Mouse (Mus musculus): Measurements from ENCODE around the gene Dync1li2.

The Dync1li2 gene

DNA sequence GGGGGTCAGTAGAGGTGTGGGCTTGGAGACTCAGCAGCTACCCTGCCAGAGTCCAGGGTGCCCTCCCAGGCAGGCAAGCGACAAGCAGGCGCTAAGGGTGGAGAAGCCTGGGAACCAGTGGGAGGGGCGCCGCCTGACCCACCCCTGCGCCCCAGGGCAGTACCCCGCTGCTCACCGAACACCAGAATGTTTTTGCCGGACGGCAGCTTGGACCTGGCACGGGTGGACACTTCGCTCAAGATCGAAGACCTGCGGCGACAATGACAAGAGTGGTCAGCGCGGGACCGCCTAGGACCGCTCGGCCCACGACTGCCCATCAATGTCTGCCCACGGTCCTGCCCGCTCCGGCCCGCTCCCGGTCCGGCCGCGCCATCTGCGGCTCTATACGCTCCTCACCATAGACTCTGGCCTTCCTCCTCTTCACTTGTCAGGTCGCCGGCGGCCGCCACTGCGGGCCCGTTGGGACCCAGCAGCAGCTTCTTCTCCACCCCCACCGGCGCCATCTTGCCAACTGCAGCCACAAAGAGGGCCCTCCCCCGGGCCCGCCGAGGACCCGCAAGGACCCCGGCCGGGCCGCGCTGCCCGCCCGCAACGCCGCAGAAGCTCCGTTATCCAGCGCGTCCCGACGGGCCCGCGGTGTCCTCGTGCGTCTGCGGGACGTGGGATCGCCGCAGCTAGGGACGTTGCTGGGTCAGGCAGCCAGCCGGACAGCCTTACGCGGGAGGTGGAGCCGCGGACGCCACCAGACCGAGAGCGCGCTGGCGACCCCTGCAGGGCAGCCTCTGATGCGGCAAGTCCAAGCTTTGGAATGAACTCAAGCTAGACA, at the start of gene Dync1li2:
TSS of gene Dync1li2 (minus strand) at position 749 of the 826 bp plus-strand sequence.
- peak; percentile 84 for DNase-seq (ENCODE audit: low read depth, low spot score)

DNA sequence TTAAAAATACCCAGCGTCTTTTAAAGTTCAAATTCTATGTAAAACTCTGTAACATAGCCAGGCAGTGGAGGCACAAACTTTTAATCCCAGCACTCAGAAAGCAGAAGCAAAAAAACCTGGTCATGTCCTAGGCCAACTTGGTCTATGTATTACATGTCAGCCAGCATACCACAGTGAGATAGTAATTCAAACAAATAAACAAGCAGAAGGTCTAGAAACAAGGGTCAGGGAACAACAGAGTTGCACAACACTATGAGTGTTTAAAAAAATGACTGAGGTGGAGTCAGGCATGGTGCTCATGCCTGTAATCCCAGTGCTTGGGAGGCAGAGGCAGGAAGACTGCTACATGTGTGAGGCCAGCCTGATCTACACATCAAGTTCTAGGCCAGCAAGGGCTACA, 36.2 kb upstream of the Dync1li2 start:
- DNase-seq (ENCODE audit: low read depth, low spot score): no peak

- DNase-seq (ENCODE audit: low read depth, low spot score): no peak
Observed at GRCm38 (mm10) chr8:104472465-104472864, 29.6 kb upstream of the Dync1li2 start.

- DNase-seq (ENCODE audit: low read depth, low spot score): no peak
Observed at GRCm38 (mm10) chr8:104467463-104467862, 24.6 kb upstream of the Dync1li2 start.

- DNase-seq (ENCODE audit: low read depth, low spot score): no peak
Observed at GRCm38 (mm10) chr8:104452177-104452576, 9.3 kb upstream of the Dync1li2 start.

- DNase-seq (ENCODE audit: low read depth, low spot score): no peak
Observed at GRCm38 (mm10) chr8:104448796-104449195, 5.9 kb upstream of the Dync1li2 start.

DNA sequence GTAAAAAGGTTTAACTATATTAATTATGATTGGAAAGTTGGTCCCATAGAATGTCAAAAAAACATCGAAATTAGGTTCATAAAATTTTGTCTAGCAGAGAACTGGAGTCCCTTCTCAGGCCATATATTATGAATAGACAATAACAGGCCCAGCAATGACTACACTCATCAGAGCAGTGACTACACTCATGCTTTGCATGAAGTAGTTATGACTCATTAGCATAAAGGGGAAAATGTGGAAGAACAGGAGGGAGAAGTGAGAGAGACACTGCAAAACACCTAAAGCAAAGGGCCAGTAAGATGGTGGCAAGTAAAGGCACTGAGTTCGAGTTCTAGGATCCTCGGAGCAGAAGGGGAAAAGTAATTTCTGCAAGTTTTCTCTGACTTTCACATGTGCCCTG, 3.2 kb upstream of the Dync1li2 start:
- no peak for DNase-seq (ENCODE audit: low read depth, low spot score)

GRCm38 (mm10) chr8:104445248-104445647, 2.4 kb upstream of the Dync1li2 start:
- no peak for DNase-seq (ENCODE audit: low read depth, low spot score)

- DNase-seq (ENCODE audit: low read depth, low spot score): no peak
Observed at GRCm38 (mm10) chr8:104443125-104443679, 355 bp upstream of the Dync1li2 start.

GRCm38 (mm10) chr8:104441613-104442012, 1.2 kb downstream of the Dync1li2 start:
- DNase-seq (ENCODE audit: low read depth, low spot score): no peak

DNA sequence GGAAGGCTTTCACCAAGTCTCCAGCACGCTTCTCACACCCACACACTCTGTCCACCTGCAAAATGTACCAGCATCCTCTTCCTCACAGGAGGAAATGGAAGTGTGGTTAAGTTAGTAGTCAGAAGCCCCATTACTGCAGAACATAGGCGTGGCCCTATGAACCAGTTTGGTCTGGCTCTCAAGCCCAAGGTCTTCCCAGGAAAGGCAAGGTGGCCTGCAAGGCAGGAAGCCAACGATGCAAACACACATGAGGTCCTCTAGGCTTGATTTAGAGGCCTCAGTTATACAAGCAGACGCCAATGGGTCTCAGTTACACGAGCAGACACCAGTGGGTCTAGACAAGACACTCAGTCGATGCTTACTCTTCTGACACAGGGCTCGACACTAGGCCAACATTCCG, 3.4 kb downstream of the Dync1li2 start:
- DNase-seq (ENCODE audit: low read depth, low spot score): no peak

DNA sequence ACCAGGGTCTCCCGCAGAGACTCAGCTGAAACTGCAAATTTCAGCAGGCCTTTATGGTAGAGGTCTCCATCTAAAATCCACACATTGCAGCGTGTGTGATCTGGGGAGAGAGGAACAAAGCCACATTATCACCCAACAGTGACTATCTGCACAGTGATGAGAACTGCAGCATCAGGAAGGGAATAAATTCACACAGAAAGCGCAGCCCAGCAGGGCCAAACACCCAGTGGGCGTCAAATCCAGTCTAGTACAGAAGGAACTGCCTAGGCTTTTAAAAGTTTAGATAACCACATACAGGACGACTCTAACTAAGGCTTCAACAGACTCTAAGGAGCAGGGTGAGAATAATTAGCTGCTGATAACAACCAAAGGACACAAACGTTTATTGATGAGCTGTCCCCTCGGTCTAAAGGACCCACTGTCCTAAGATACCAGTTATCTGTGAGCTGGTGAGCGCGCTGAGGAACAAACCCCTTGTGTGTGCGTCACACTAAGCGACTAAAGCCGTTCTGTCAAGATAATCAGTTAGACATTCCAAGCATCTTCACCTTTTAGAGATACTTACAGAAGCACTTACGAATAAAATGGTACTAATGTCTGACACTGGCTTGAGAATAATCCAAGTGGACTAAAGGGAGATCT, 5.2 kb downstream of the Dync1li2 start:
- DNase-seq (ENCODE audit: low read depth, low spot score): no peak

- DNase-seq (ENCODE audit: low read depth, low spot score): no peak
Observed at GRCm38 (mm10) chr8:104436591-104436990, 6.3 kb downstream of the Dync1li2 start.

DNA sequence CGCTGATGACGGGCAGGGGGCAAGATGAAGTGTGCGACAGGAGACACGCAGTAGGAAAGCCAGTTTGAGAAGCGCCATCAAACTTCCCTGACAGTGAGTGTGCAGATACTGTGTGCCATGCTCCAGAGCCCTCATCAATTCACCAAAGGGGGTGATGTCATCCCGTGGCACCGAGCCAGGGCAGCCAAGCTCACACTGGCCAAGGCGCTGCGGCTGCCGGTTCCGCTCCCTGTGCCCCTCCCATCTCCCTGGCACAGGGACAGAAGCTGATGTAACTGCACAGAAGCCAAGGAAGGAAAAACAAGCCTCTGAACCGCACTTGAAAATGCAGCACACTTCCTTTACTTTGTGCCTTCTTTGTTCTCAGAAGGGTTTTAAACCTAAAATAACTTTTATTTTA, 6.8 kb downstream of the Dync1li2 start:
- DNase-seq (ENCODE audit: low read depth, low spot score): peak; percentile 77

DNA sequence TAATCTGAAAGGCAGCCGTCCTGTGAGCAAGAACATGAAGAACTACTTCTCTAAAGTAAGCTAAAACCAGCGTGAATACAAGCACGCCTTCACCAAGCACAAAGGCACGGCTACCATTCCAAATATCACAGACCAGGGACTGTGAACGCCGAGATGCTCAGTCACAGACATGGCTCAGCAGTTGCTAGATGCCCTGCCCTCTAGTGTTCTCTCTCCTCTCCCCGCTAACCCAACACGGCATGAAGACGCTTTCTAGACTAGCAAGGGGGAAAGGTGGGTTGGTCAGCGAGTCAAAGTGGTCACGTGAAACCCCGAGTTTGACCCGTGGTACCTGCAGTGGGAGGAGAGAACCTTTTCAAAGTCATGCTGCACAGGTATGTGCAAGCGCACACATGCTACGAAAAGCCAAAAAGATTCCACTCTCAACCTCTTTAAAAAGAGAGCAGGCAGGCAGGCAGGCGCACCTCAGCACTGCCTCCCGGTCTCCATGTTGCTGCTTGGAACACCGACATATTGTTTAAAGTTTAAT, 8.0 kb downstream of the Dync1li2 start:
- DNase-seq (ENCODE audit: low read depth, low spot score): no peak

- DNase-seq (ENCODE audit: low read depth, low spot score): no peak
Observed at GRCm38 (mm10) chr8:104434275-104434674, 8.6 kb downstream of the Dync1li2 start.

DNA sequence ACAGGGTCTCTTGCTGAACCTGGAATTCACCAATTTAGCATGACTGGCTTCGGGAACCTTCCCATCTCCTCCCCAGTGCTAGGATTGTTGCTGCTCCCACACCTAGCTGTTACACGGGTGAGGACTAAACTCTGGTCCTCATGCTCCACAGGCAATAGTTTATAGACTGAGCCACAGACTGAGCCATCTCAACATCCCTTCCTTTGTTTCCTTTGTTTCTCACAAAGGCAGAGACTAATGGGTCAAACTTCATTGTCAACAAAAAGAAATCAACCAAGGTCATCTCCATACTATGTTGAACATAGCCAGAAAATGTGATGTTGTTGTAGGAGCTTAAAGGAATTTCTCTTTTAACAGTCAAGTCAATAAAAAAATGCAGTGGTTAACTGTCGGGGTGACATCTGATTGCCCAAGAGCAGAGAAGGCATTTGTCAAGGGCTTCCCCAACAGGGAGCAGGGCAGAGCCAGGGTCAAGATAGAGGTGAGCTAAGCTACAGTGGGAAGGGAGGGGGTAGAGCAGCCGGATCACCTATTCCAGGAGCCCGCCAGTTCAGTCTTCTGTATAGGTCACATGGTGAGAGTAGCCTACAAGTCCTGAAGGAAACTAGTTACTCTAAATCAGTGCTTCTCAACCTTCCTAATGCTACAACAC, 9.5 kb downstream of the Dync1li2 start:
- DNase-seq (ENCODE audit: low read depth, low spot score): no peak

DNA sequence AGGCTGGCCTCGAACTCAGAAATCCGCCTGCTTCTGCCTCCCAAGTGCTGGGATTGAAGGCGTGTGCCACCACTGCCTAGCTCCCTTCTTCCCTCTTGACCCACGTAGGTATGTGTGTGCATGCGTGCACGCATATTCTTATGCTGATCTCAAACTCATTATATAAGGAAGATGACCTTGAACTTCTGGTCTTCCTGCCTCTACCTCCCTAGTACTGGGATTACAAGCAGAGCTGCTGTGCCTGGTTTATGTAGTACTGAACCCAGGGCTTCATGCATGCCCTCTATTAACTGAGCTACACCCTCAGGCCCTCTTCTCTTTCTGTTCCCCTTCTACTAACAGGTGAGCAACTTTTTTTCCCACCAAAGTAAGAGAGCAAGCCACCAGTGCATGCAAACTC, 10.2 kb downstream of the Dync1li2 start:
- no peak for DNase-seq (ENCODE audit: low read depth, low spot score)

GRCm38 (mm10) chr8:104430230-104430629, 12.6 kb downstream of the Dync1li2 start:
- DNase-seq (ENCODE audit: low read depth, low spot score): no peak

DNA sequence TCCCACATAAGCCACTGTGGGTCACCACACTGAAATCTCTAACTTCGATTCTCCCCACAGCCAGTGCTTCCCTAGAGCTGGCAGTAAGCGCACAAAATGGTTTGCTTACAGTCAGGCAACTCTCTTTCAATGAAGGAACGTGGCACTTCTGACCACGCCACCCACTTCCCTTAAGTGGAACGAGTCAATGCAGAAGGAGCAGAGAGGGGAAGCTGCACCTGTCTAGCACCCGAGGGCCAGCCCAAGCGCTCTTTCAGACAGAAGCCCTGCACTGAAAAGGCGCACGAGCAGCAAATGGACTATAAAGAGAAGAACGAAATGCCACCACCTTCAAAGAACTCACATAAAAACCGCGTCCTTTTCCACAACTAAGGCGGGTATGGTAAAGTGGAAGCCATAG, 15.1 kb downstream of the Dync1li2 start:
- DNase-seq (ENCODE audit: low read depth, low spot score): no peak

DNA sequence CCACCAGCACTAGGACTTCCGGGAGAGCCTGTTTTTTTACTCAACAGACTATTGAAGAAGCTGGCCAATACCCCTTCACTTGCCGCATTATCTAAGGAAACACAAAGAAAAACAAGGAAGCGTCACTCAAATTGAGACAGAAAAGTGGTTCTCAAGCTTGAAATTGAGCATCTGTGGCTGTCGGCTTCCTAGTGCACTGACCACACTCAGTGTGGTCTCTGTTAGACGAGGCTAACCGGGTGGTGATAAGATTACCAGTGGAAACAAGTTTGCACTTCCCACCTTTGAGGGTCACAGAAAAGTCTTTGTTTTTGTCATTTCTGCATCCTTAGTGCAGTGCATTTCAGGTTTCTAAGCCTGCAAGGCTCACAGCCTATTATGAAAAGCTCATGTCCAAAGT, 20.5 kb downstream of the Dync1li2 start:
- DNase-seq (ENCODE audit: low read depth, low spot score): no peak

DNA sequence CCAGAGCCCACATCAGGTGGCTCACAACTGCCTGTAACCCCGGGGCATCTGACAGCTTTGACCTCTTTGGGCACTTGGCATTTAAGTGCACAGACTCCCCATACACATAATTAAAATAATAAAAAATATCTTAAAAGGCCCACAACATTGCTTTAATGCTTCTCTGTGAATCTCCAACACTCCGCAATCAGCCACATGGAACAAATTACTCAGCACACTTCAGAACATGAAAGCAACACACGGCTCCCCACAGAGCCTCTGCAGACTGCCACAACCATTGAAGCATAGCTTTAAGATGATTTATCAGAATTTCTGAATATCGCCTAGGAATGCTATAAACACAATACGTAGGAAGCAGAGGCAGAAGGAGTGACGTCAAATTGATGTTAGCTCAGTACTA, 26.8 kb downstream of the Dync1li2 start:
- no peak for DNase-seq (ENCODE audit: low read depth, low spot score)
